Mouse (Mus musculus): Measurements from ENCODE around the gene Gm21083. TPM values are rescaled to one million over a fixed set of nuclear protein-coding genes. Genes with fewer than 3 reads are reported as not detected.
"Not testable (repeated sequence)": the region's sequence is repeated elsewhere in the genome, so short reads cannot be mapped to it uniquely, and the experiment has no call there.

The Gm21083 gene
- polyA plus RNA-seq (2015; fragmentation: Nextera tagmentation; extraction: Ambion mirVana): not detected in 2 replicates

DNA sequence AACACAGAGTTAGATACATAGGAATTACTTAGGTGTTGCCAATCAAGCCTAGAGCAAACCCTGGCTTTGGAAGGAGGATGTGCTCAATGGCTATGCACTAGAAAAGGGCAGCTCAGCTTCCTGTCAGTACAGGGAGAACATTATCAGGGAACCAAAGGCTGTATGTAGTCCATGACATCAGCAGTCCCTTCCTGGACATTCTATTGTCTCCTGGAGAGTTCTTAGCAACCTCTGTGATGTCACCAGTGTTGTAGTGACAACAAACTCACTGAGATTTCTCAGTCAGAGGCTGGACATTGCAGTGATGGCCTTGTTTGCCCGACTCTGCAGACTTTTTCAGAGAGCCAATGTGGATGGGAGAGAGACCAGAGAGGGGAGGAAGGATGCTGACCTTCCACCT is at the start of gene Gm21083:
TSS of gene Gm21083 (plus strand) at position 301 of the 400 bp plus-strand sequence.
- H3K9me3 ChIP-seq; H3K4me1 ChIP-seq; H3K27ac ChIP-seq (replicated peaks); H3K27me3 ChIP-seq (replicated peaks); H3K9ac ChIP-seq; H3K36me3 ChIP-seq; H3K4me2 ChIP-seq; ATAC-seq (ENCODE audit: extremely low read depth, insufficient number of reproducible peaks, low FRiP score, low TSS enrichment); H3K4me3 ChIP-seq: not testable (repeated sequence)
- no CpG with 5 or more reads among the region's 1 CpGs for WGBS

DNA sequence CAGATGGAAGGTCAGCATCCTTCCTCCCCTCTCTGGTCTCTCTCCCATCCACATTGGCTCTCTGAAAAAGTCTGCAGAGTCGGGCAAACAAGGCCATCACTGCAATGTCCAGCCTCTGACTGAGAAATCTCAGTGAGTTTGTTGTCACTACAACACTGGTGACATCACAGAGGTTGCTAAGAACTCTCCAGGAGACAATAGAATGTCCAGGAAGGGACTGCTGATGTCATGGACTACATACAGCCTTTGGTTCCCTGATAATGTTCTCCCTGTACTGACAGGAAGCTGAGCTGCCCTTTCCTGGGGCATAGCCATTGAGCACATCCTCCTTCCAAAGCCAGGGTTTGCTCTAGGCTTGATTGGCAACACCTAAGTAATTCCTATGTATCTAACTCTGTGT is 48.0 kb upstream of the Gm21083 start, which contains the start of gene Gm21190:
TSS of gene Gm21190 (minus strand) at position 101 of the 400 bp plus-strand sequence.
- not testable (repeated sequence) for H3K4me3 ChIP-seq; H3K4me2 ChIP-seq; H3K9ac ChIP-seq; H3K27me3 ChIP-seq (replicated peaks); ATAC-seq (ENCODE audit: extremely low read depth, insufficient number of reproducible peaks, low FRiP score, low TSS enrichment); H3K4me1 ChIP-seq; H3K27ac ChIP-seq (replicated peaks); H3K36me3 ChIP-seq
- H3K9me3 ChIP-seq: peaks cover 27% of the 10 kb centered on the region
- 27% methylated on average over 1 of the region's 1 CpGs for WGBS

DNA sequence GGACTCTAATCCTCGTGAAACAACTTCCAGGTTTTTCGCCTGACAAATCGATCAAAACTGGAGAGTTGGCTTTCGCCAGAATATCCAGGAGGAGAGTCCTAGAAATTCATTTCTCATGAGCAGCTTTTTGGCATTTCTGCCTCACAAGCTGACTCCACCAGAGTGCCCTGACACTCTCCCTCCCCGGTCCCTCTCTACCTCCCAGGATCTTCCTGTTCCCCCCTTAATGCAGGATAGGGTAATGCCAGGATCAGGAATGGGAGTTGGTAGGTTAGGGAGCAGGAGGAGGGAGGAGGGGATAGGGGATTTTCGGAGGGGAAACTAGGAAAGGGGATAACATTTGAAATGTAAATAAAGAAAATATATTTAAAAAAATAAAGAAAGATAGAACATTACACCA is 28.5 kb upstream of the Gm21083 start:
- H3K27me3 ChIP-seq (replicated peaks); H3K4me1 ChIP-seq; H3K4me2 ChIP-seq; ATAC-seq (ENCODE audit: extremely low read depth, insufficient number of reproducible peaks, low FRiP score, low TSS enrichment); H3K36me3 ChIP-seq; H3K4me3 ChIP-seq; H3K27ac ChIP-seq (replicated peaks); H3K9me3 ChIP-seq; H3K9ac ChIP-seq: not testable (repeated sequence)
- WGBS: 59% methylated on average over 6 of the region's 6 CpGs

DNA sequence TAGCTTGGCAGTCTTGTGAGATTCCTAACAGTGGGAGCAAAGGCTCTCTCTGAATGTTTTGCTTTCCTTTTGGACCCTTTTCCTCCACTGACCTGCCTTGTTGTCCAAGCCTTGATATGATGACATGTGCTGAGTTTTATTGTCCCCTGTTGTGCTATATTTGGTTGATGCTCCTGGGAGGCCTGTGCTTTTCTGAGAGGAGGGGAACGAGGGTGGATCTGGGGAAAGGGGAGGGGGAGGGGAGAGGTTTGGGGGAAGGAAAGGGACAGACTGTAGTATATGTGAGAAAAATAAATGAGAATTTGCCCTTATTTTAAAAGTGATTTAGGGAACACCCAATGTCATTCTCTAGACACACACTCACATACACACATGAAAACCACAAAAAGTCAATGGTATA is 28.0 kb upstream of the Gm21083 start:
- H3K9ac ChIP-seq; H3K9me3 ChIP-seq; H3K4me2 ChIP-seq; H3K4me1 ChIP-seq; H3K27me3 ChIP-seq (replicated peaks); ATAC-seq (ENCODE audit: extremely low read depth, insufficient number of reproducible peaks, low FRiP score, low TSS enrichment); H3K36me3 ChIP-seq; H3K27ac ChIP-seq (replicated peaks); H3K4me3 ChIP-seq: not testable (repeated sequence)
- WGBS: 19% methylated on average over 1 of the region's 1 CpGs

DNA sequence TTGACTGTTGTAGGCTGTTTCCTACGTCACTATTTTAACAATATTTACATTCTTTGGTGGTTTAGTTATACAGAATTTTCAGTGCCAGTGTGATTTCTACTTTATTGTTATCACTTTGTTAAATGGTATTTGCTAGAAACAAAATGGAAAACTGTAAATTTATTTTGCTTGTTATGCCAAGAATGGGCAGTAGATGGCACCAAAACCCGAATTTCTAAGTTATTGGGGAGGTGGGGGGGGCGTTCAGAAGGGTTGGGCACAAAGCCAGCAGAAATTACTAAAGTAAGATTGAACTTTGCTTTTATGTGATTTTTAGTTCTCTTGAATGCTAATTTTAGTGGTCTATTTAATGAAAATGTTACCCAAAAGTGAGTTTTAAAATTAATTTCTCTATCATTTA is 27.5 kb upstream of the Gm21083 start:
- H3K9me3 ChIP-seq; ATAC-seq (ENCODE audit: extremely low read depth, insufficient number of reproducible peaks, low FRiP score, low TSS enrichment); H3K4me3 ChIP-seq; H3K4me2 ChIP-seq; H3K36me3 ChIP-seq; H3K9ac ChIP-seq; H3K27ac ChIP-seq (replicated peaks); H3K27me3 ChIP-seq (replicated peaks); H3K4me1 ChIP-seq: not testable (repeated sequence)
- WGBS: 10% methylated on average over 3 of the region's 3 CpGs

DNA sequence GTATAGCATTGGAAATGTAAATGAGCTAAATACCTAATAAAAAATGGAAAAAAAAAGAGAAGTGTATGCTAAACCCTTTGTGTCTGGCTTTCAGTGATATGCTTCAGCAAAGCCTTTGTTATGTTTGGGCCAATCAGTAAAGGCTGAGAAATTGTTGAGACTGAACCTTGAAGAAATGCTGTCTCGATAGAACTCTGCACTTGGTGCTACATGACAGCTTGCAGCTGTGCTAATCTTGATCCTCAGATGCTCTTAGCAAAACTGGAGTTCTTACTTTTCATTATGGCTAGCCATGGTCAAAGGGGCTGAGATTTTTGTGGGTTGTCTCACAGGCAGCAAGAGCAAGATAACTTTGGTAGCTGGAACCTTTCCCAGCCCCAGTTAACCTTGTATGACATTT is 18.5 kb upstream of the Gm21083 start:
- H3K9ac ChIP-seq; H3K4me1 ChIP-seq; H3K4me3 ChIP-seq; H3K27me3 ChIP-seq (replicated peaks); ATAC-seq (ENCODE audit: extremely low read depth, insufficient number of reproducible peaks, low FRiP score, low TSS enrichment); H3K4me2 ChIP-seq; H3K36me3 ChIP-seq; H3K27ac ChIP-seq (replicated peaks): not testable (repeated sequence)
- WGBS: 38% methylated on average over 1 of the region's 1 CpGs
- H3K9me3 ChIP-seq: peaks cover 16% of the 10 kb centered on the region

DNA sequence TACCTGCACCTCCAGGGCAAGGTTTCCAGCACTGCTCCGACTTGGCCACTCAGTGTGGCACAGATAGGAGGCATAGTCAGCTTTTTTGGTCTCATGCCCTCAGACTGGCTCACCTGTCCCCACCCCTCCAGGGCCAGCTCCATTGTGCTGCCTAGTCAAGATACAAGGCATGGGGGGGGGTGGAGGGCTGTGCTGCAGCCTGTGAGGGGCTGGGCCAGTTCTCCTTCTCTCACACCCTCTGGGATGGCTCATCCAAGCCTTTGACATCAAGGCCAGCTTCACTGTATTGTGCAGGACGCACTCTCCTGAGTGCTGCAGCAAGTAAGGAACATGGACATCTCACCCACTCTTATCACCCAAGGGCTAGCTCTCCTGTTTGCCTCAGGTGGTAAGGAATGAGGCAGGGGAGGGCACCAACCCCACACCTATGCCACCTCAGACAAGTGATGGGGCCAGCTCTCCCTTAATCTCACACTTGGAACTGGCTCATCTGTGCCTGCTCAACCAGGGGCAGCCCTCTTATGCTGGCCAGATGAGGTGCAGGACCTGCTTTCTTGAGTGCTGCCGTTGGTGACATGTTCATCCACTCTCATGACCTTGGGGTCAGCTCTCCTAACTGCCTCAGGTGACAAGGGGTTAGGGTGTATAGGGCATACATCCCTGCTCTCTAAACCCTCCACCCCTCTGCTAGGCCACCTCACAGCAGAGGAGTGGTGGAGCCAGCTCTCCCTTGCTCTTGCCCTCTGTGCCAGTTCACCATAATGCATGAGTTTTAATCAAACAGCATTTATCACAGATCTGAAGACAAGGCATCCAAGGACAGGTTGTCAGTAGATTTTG is 15.5 kb upstream of the Gm21083 start:
- peak; percentile 53; the same call in 1 of the 2 replicates for ATAC-seq (ENCODE audit: extremely low read depth, insufficient number of reproducible peaks, low FRiP score, low TSS enrichment)
- not testable (repeated sequence) for H3K4me3 ChIP-seq; H3K4me2 ChIP-seq; H3K4me1 ChIP-seq; H3K27ac ChIP-seq (replicated peaks); H3K36me3 ChIP-seq; H3K9ac ChIP-seq; H3K27me3 ChIP-seq (replicated peaks)
- 69% methylated on average over 3 of the region's 3 CpGs for WGBS
- H3K9me3 ChIP-seq: peaks cover 15% of the 10 kb centered on the region

DNA sequence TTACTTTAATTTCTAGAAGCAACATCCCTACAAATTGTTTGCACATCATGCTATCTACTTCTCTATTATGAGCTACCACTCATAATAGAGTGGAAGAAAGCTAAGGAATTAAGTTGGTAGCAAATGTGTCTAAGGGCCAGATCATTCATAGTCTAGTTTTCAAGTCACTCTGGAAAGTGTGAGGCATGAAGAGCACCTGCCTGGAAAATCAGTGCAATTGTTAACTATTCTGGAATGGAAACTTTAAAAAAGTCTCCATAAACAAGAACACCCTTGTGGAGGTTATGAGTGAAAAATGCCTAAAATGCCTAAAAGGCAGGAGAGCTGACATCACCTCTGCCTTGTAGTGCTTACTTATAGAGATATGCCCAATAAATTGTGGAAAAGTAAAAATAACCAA is 3.4 kb upstream of the Gm21083 start:
- H3K4me3 ChIP-seq; H3K27ac ChIP-seq (replicated peaks); H3K9me3 ChIP-seq; H3K4me2 ChIP-seq; H3K9ac ChIP-seq; ATAC-seq (ENCODE audit: extremely low read depth, insufficient number of reproducible peaks, low FRiP score, low TSS enrichment); H3K36me3 ChIP-seq; H3K4me1 ChIP-seq; H3K27me3 ChIP-seq (replicated peaks): not testable (repeated sequence)

DNA sequence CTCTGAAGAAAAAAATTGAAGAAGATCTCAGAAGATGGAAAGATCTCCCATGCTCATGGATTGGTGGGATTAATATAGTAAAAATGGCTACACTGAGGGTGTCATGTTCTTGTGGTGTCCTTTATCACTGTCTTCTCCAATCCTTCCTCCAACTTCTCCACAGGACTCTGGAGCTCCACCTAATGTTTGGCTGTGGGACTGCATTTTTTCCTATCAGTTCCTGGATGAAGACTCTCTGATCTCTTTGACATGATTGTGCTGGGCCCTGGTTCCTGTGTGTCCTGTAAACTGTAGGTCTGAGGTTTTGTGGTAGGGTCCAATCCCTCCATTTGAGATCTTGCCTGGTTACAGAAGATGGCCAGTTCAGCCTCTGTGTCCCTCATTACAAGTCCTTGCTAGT is 9.2 kb downstream of the Gm21083 start:
- not testable (repeated sequence) for H3K4me1 ChIP-seq; H3K9me3 ChIP-seq; H3K9ac ChIP-seq; ATAC-seq (ENCODE audit: extremely low read depth, insufficient number of reproducible peaks, low FRiP score, low TSS enrichment); H3K4me3 ChIP-seq; H3K27me3 ChIP-seq (replicated peaks); H3K36me3 ChIP-seq; H3K4me2 ChIP-seq; H3K27ac ChIP-seq (replicated peaks)

DNA sequence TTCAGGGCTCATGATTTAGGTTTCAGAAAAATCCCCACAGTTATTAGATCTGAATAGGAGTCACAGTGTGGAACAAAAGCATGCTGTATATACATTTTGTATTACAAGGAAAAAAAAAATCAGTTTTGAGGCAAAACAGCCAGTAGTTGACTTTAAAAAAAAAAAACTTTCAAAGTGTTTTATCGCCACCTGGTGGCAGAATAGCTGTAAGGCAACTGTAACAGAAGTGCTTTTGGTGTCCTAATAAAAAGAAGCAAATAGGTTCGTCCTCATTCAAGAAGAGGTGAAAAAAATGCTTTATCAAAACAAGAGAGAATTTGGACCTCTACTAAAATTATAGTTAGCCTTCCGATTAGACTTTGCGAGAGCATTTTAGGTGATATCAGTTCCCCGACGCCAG is 11.2 kb downstream of the Gm21083 start:
- ATAC-seq (ENCODE audit: extremely low read depth, insufficient number of reproducible peaks, low FRiP score, low TSS enrichment); H3K27ac ChIP-seq (replicated peaks); H3K4me3 ChIP-seq; H3K36me3 ChIP-seq; H3K27me3 ChIP-seq (replicated peaks); H3K4me2 ChIP-seq; H3K4me1 ChIP-seq; H3K9ac ChIP-seq; H3K9me3 ChIP-seq: not testable (repeated sequence)
- WGBS: 25% methylated on average over 6 of the region's 6 CpGs

DNA sequence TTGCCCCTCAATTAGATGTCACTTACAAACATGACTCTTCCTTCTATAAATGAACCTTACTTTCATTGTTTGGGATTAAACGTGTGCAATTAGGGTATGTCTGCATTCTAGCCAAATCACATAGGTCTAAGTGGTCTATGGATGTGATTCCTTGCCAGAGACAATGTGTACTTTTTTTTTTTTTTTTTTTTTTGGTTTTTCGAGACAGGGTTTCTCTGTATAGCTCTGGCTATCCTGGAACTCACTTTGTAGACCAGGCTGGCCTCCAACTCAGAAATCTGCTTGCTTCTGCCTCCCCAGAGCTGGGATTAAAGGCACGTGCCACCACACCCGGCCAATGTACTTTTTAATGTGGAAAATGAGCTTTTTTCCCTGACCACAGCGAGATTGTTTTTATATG is 13.5 kb downstream of the Gm21083 start:
- not testable (repeated sequence) for H3K9me3 ChIP-seq; H3K4me3 ChIP-seq; H3K9ac ChIP-seq; H3K27me3 ChIP-seq (replicated peaks); H3K27ac ChIP-seq (replicated peaks); H3K4me1 ChIP-seq; H3K4me2 ChIP-seq; H3K36me3 ChIP-seq; ATAC-seq (ENCODE audit: extremely low read depth, insufficient number of reproducible peaks, low FRiP score, low TSS enrichment)
- WGBS: 49% methylated on average over 5 of the region's 5 CpGs

DNA sequence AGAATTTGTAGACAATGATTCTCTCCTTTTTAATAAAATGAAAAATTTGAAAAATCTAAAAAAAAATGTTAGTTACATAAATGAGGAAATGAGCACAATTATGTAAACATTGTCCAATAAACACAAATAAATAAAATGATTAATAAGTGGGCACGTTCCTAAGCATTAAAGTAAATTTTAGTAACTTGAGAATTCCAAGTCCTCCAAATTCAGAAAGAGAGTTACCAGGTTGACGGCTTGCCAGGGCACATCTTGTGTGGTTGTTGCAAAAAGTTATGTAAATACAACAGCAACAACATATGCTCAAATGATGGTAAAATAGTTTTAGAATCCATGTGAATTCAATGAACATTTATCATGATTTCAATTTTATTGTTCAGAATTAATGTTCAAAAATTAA is 14.4 kb downstream of the Gm21083 start:
- not testable (repeated sequence) for H3K36me3 ChIP-seq; H3K4me2 ChIP-seq; H3K4me3 ChIP-seq; H3K9ac ChIP-seq; H3K27me3 ChIP-seq (replicated peaks); H3K27ac ChIP-seq (replicated peaks); H3K4me1 ChIP-seq
- WGBS: 59% methylated on average over 2 of the region's 2 CpGs
- H3K9me3 ChIP-seq: peaks cover 11% of the 10 kb centered on the region
- ATAC-seq (ENCODE audit: extremely low read depth, insufficient number of reproducible peaks, low FRiP score, low TSS enrichment): peak; percentile 73; the same call in 1 of the 2 replicates
